Mouse (Mus musculus): ENCODE results near the gene B3galt1. TPM values are rescaled to one million over a fixed set of nuclear protein-coding genes. Genes with fewer than 3 reads are reported as not detected.
A peak's percentile ranks its signal among the peaks of the same experiment; 100 is the strongest.

B3galt1 gene
- total RNA-seq, 2 experiments from 2014 or later: 87.4 to 106 TPM

GRCm38 (mm10) chr2:67903769-67904168 lies 338.1 kb downstream of the B3galt1 start:
- no peak for DNase-seq (ENCODE audit: low spot score in 2 of 2)

DNA sequence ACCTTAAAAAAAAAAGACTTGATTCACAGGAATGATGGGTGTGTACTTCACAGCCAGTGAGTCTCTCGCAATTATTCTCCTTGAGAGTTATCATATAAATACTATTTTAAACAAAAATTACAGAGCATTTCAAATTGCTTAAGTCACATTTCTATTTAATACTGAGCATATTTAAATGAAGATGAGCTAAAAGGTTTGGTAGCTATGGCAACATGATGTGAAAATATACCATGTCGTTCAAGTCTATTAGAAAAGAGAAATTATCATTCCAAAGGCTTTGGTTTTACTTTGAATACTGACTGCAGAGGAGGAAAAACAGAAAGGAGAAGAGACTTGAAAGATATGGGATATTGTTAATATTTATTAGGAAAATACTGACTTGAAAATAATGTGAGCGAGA lies 366.3 kb downstream of the B3galt1 start:
- DNase-seq (ENCODE audit: low spot score in 2 of 2): no peak

GRCm38 (mm10) chr2:67948408-67948807 lies 382.7 kb downstream of the B3galt1 start:
- no peak for DNase-seq (ENCODE audit: low spot score in 2 of 2)

- DNase-seq (ENCODE audit: low spot score in 2 of 2): no peak
Measured at GRCm38 (mm10) chr2:67956182-67956581, 390.5 kb downstream of the B3galt1 start.

GRCm38 (mm10) chr2:67957561-67957960 lies 391.9 kb downstream of the B3galt1 start:
- no peak for DNase-seq (ENCODE audit: low spot score in 2 of 2)

GRCm38 (mm10) chr2:67960711-67961110 lies 395.0 kb downstream of the B3galt1 start:
- no peak for DNase-seq (ENCODE audit: low spot score in 2 of 2)

GRCm38 (mm10) chr2:67968812-67969211 lies 403.1 kb downstream of the B3galt1 start:
- DNase-seq (ENCODE audit: low spot score in 2 of 2): no peak

GRCm38 (mm10) chr2:67971091-67971490 lies 405.4 kb downstream of the B3galt1 start:
- DNase-seq (ENCODE audit: low spot score in 2 of 2): no peak

DNA sequence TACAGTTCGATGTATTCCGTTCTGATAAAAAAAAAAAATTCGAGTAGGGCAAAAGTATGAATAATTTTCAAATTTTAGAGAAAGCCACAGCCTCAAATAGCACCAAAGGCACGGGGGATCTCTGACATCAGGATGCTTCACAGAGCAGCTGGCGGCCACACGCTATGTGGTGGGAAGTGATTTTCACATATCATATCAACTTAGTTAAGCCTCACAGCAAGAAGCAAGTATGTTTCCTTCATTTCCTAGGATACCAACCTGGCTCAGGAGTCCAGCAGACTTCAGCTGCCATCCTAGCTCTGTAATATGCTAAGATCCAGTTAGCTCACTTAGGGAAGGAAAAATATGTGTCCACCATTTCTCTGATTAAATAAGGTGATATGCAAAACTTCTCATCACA lies 405.9 kb downstream of the B3galt1 start:
- DNase-seq (ENCODE audit: low spot score in 2 of 2): no peak

- DNase-seq (ENCODE audit: low spot score in 2 of 2): no peak
Measured at GRCm38 (mm10) chr2:67975764-67976163, 410.1 kb downstream of the B3galt1 start.

- no peak for DNase-seq (ENCODE audit: low spot score in 2 of 2)
Measured at GRCm38 (mm10) chr2:67976488-67976887, 410.8 kb downstream of the B3galt1 start.

GRCm38 (mm10) chr2:67977620-67978262 lies 412.1 kb downstream of the B3galt1 start:
- DNase-seq (ENCODE audit: low spot score in 2 of 2): peak; percentile 8 to 15

GRCm38 (mm10) chr2:67983563-67983962 lies 417.9 kb downstream of the B3galt1 start:
- no peak for DNase-seq (ENCODE audit: low spot score in 2 of 2)

- DNase-seq (ENCODE audit: low spot score in 2 of 2): no peak
Measured at GRCm38 (mm10) chr2:67985133-67985532, 419.5 kb downstream of the B3galt1 start.

- no peak for DNase-seq (ENCODE audit: low spot score in 2 of 2)
Measured at GRCm38 (mm10) chr2:67993421-67993820, 427.8 kb downstream of the B3galt1 start.

DNA sequence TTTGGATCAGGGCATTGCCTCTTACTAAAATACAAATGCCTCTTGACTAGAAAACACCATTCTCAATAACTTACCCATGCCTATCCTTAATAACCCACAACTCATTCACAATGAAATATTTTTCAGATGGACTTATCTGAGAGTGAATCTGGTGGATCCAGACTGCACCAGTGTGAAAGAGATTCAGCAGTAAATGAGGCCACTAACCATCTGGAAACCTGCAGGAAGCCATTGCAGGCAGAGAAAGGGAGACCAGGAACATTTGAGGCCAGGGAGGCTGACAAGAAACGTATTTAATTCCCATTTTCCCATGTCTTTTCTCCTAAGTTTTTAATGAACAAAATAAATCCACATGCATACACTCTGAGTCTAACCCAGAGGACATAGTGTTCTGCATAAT lies 437.4 kb downstream of the B3galt1 start:
- DNase-seq (ENCODE audit: low spot score in 2 of 2): no peak

GRCm38 (mm10) chr2:68005210-68005609 lies 439.5 kb downstream of the B3galt1 start:
- DNase-seq (ENCODE audit: low spot score in 2 of 2): no peak

DNA sequence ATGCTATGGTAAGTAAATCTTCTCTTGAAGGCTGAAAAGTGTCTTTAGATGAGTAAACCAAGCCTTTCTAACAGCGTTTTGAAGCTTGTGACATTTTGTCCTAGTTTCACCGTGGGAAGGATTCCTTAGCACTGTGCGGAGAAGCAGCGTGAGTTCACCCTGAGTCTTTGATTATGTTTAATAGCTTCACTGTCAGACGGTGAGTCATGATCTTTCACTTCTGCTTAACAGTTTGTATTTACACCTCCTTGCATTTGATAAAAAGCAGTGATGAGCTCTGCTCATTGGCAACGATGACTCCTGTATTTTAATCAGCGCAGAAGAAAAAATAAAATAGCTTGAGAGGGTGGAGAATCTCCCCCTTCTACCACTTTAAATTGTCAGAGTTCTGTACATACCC lies 440.0 kb downstream of the B3galt1 start:
- no peak for DNase-seq (ENCODE audit: low spot score in 2 of 2)

GRCm38 (mm10) chr2:68011336-68011735 lies 445.7 kb downstream of the B3galt1 start:
- DNase-seq (ENCODE audit: low spot score in 2 of 2): no peak

DNA sequence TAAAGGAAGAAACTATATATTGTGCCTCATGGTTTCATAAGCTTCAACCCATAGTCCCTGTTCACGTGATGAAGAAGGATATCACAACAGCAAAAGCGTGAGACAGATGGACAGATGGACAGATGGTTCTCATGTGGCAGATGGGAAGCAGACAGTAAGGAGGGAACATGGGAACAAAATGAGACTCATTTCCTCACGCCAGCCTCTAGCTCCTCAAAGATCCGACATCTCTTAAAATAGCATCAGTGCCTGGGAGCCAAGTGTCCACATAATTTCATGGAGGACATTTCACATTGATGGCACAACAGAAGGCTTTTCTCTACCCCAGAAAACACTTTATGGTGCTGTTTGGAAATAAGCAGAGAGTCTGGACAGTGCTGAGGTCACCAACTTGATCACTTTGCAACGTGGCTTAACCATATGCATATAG lies 454.6 kb downstream of the B3galt1 start:
- DNase-seq (ENCODE audit: low spot score in 2 of 2): peak in 1 of 2 experiments; percentile 9

- no peak for DNase-seq (ENCODE audit: low spot score in 2 of 2)
Measured at GRCm38 (mm10) chr2:68021541-68022152, 456.0 kb downstream of the B3galt1 start.

GRCm38 (mm10) chr2:68028811-68029210 lies 463.1 kb downstream of the B3galt1 start:
- DNase-seq (ENCODE audit: low spot score in 2 of 2): no peak

- DNase-seq (ENCODE audit: low spot score in 2 of 2): no peak
Measured at GRCm38 (mm10) chr2:68034711-68035110, 469.0 kb downstream of the B3galt1 start.
